ENCODE assay signal across 12 mouse cellular contexts in the genomic region with DNA sequence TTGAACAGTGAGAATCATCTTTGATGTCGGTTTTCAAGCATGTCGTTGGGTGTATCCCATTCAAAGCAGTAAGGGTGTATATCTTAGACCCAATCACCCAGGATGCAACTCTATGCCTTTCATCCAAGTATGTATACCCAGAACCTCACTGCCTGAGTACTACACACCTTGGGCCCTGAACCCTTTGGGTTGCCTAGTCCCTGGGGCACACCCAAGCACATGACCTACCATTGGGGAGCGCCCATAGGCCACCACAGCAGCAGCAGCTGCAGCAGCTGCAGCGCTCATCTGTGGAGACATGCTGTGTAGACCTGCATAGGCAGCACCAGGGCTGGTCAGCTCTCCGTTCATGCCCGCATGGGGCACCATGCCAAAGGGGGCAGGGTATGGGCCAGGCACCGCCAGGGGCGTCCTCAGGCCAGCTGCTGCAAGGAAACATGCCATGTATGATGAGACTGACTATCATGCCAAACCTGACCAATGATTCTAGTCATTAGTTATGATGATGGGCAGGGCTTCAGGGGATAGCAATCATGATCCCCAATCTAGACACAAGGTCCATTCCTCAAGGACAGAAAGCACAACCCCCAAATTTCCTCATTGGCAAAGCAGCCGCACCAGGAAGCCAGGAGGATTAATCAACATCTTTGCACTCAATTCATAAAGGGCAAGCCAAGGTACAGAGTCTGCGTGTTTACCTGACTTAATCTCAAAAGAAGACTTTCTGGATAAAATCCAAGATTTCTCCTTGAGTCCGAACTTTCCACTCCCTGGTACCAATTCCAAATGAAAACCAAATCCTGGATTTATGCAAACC.
DNase-seq lines count a peak whose midpoint lies in the region; ATAC-seq and TF ChIP-seq lines count a peak whose summit lies in the region.
"Had no signal": no experiment of that assay in that cellular context is flagged by ENCODE, and none has a peak within 500 bp of the region (broad histone marks: within the 10 kb centered on the region; RNA-seq: fewer than 3 reads in every experiment).

No protein-coding gene starts in this region.

- H3K27ac ChIP-seq in intestine, embryonic 15.5 days, result no peak overlapping the region
- H3K27ac ChIP-seq in intestine, postnatal 0 days (ENCODE audit: low read depth, low read length), result no peak overlapping the region
- peak overlapping the region; percentile 22; the same call in 1 of the 2 replicates for H3K27ac ChIP-seq in ES-E14 (ENCODE audit: insufficient read depth, low read depth, low read length, poor library complexity, severe bottlenecking)
- no peak overlapping the region for H3K27ac ChIP-seq in intestine, embryonic 16.5 days (ENCODE audit: low read length)
- H3K27ac ChIP-seq: liver, embryonic 14.5 days; neural tube, embryonic 13.5 days had no signal

- H3K9ac ChIP-seq in intestine, embryonic 15.5 days, result no peak overlapping the region
- no peak overlapping the region for H3K9ac ChIP-seq in intestine, postnatal 0 days (ENCODE audit: low read depth, low read length)
- H3K9ac ChIP-seq in ES-E14 (ENCODE audit: insufficient read depth, low read depth, low read length, poor library complexity, severe bottlenecking), result no peak overlapping the region
- no peak overlapping the region for H3K9ac ChIP-seq in intestine, embryonic 16.5 days (ENCODE audit: low read depth, low read length)
- H3K9ac ChIP-seq: liver, embryonic 14.5 days; neural tube, embryonic 13.5 days had no signal

- no peaks in the 10 kb centered on the region for H3K4me1 ChIP-seq in intestine, embryonic 15.5 days (replicated peaks)
- no peaks in the 10 kb centered on the region for H3K4me1 ChIP-seq in intestine, postnatal 0 days (replicated peaks; ENCODE audit: control insufficient read depth, insufficient read depth, low read length)
- H3K4me1 ChIP-seq in ES-E14 (ENCODE audit: control insufficient read depth in 2 of 2, insufficient read depth in 2 of 2, low read length in 2 of 2, poor library complexity in 1 of 2), result peaks cover 0 to 2% of the 10 kb centered on the region in 2 experiments; a peak in 1 of 4 replicates
- no peaks in the 10 kb centered on the region for H3K4me1 ChIP-seq in intestine, embryonic 16.5 days (ENCODE audit: control insufficient read depth, insufficient read depth, low read length)
- H3K4me1 ChIP-seq in lung, adult 2 months (ENCODE audit: control insufficient read depth, insufficient read depth, low read length), result no peaks in the 10 kb centered on the region

- in situ Hi-C loops in ES-E14 (cut with MboI; ENCODE audit: low sequenced_read_pairs in 2 of 2, unreplicated experiment in 2 of 2), result no loop called here

- no peak overlapping the region for H3K4me2 ChIP-seq in intestine, embryonic 15.5 days (replicated peaks)
- H3K4me2 ChIP-seq in intestine, postnatal 0 days (replicated peaks; ENCODE audit: low read depth), result no peak overlapping the region
- H3K4me2 ChIP-seq in intestine, embryonic 16.5 days (ENCODE audit: low read depth, low read length), result no peak overlapping the region
- H3K4me2 ChIP-seq: neural tube, embryonic 13.5 days had no signal

- no peak for TF ChIP-seq POLR2A in lung, adult 2 months (IDR thresholded peaks at IDR 0.05; ENCODE audit: borderline replicate concordance, extremely low read depth, low read depth, low read length)

- H3K27me3 ChIP-seq in intestine, embryonic 15.5 days (replicated peaks), result no peaks in the 10 kb centered on the region
- H3K27me3 ChIP-seq in intestine, postnatal 0 days (replicated peaks; ENCODE audit: control insufficient read depth, insufficient read depth, low read length), result no peaks in the 10 kb centered on the region
- no peaks in the 10 kb centered on the region for H3K27me3 ChIP-seq in intestine, embryonic 16.5 days (replicated peaks; ENCODE audit: control insufficient read depth, insufficient read depth, low read length)
- H3K27me3 ChIP-seq: neural tube, embryonic 13.5 days had no signal

- H3K9me3 ChIP-seq in intestine, embryonic 15.5 days, result no peaks in the 10 kb centered on the region
- H3K9me3 ChIP-seq in intestine, postnatal 0 days (ENCODE audit: control insufficient read depth), result no peaks in the 10 kb centered on the region
- H3K9me3 ChIP-seq in ES-E14 (ENCODE audit: control insufficient read depth, insufficient read depth, low read depth, low read length), result no peaks in the 10 kb centered on the region
- no peaks in the 10 kb centered on the region for H3K9me3 ChIP-seq in intestine, embryonic 16.5 days (ENCODE audit: control insufficient read depth, low read length)
- H3K9me3 ChIP-seq: neural tube, embryonic 13.5 days had no signal

- 91% methylated on average over 11 of the region's 11 CpGs for WGBS in intestine, embryonic 15.5 days
- 85% methylated on average over 11 of the region's 11 CpGs for WGBS in intestine, postnatal 0 days
- 89% methylated on average over 11 of the region's 11 CpGs for WGBS in intestine, embryonic 16.5 days
- WGBS in lung, adult 2 months, result 91% methylated on average over 11 of the region's 11 CpGs

- TF ChIP-seq CTCF in intestine, postnatal 0 days (IDR thresholded peaks at IDR 0.05; ENCODE audit: low read depth), result no peak
- no peak for TF ChIP-seq CTCF in lung, adult 2 months (IDR thresholded peaks at IDR 0.05; ENCODE audit: insufficient read depth, low read length)

- peak; percentile 46 to 62 for DNase-seq in cerebellum, postnatal 14 days
- no peak for DNase-seq in cerebellum, adult 9-11 months
- no peak for DNase-seq in ES-E14 (ENCODE audit: low read depth, low spot score)
- DNase-seq in lung, adult 2 months, result no peak
- DNase-seq in urinary bladder, postnatal 25 days (ENCODE audit: low spot score), result no peak
- DNase-seq: adrenal gland, postnatal 14 days; kidney, adult 11 months had no signal

- peak; percentile 23; the same call in 1 of the 2 replicates for ATAC-seq in intestine, embryonic 15.5 days
- no peak for ATAC-seq in intestine, postnatal 0 days
- ATAC-seq in intestine, embryonic 16.5 days, result 0 out of 2 replicates have a peak, but pooled peaks have one; percentile 11

- H3K36me3 ChIP-seq in intestine, embryonic 15.5 days, result peaks cover 11% of the 10 kb centered on the region
- peaks cover 34% of the 10 kb centered on the region for H3K36me3 ChIP-seq in intestine, postnatal 0 days (ENCODE audit: control insufficient read depth, insufficient read depth)
- peaks cover 7% of the 10 kb centered on the region for H3K36me3 ChIP-seq in ES-E14 (ENCODE audit: control insufficient read depth, insufficient read depth, low read length, poor library complexity, severe bottlenecking)
- H3K36me3 ChIP-seq in intestine, embryonic 16.5 days (ENCODE audit: control insufficient read depth, insufficient read depth, low read length), result peaks cover 8% of the 10 kb centered on the region

- no peak overlapping the region for H3K4me3 ChIP-seq in intestine, embryonic 15.5 days (replicated peaks)
- H3K4me3 ChIP-seq in intestine, postnatal 0 days (ENCODE audit: low read depth, low read length), result no peak overlapping the region
- no peak overlapping the region for H3K4me3 ChIP-seq in ES-E14 (ENCODE audit: insufficient read depth in 1 of 2, low read depth in 1 of 2, low read length in 2 of 2, poor library complexity in 1 of 2, severe bottlenecking in 1 of 2)
- no peak overlapping the region for H3K4me3 ChIP-seq in intestine, embryonic 16.5 days (ENCODE audit: low read length)
- no peak overlapping the region for H3K4me3 ChIP-seq in lung, adult 2 months (replicated peaks; ENCODE audit: extremely low read depth, low read depth, low read length)
- H3K4me3 ChIP-seq: neural tube, embryonic 13.5 days had no signal

TF ChIP-seq in ES-E14, 5 proteins besides CTCF, POLR2A, EP300 and RAD21:
- TF ChIP-seq HCFC1 (IDR thresholded peaks at IDR 0.05; ENCODE audit: borderline replicate concordance, insufficient read depth, low read length) (no peak), MAFK (IDR thresholded peaks at IDR 0.05; ENCODE audit: insufficient read depth, low read depth, low read length) (no peak), CHD2 (IDR thresholded peaks at IDR 0.05; ENCODE audit: low read depth, low read length) (no peak), ZC3H11A (IDR thresholded peaks at IDR 0.05; ENCODE audit: borderline replicate concordance, low read depth, low read length) (no peak), ZNF384 (IDR thresholded peaks at IDR 0.05; ENCODE audit: low read depth, low read length) (no peak)

Comparison
In these comparisons a context has a peak if more than half of its experiments do, and no peak if none do; other contexts are left out.
1. DNase-seq: peak in cerebellum, postnatal 14 days (2 of 2); none in cerebellum, adult 9-11 months (single experiment), ES-E14 (single experiment), lung, adult 2 months (single experiment) and urinary bladder, postnatal 25 days (single experiment).